Mouse (Mus musculus) bone marrow macrophage, adult 2 months (primary cell): ENCODE results near the gene Hecw1. TPM values are rescaled to one million over a fixed set of nuclear protein-coding genes. Genes with fewer than 3 reads are reported as not detected.

Source experiments
- H3K27ac ChIP-seq: 2 replicates; pipeline ENCODE4 v1.5.1; 2012; ENCODE audit warnings: low read depth, low read length; ENCODE audit not compliant: insufficient read depth
- H3K4me1 ChIP-seq: 2 replicates; pipeline ENCODE4 v1.6.1; 2012; ENCODE audit warnings: low read length; ENCODE audit not compliant: control insufficient read depth, insufficient read depth
- H3K4me3 ChIP-seq: 2 replicates; pipeline ENCODE4 v1.5.1; 2012; ENCODE audit warnings: mild to moderate bottlenecking, low read length, moderate library complexity; ENCODE audit not compliant: insufficient read depth
- CTCF ChIP-seq: IDR thresholded peaks from 2 replicates; pipeline ENCODE4 v1.5.1; 2012; ENCODE audit warnings: low read depth, mild to moderate bottlenecking, low read length, moderate library complexity
- POLR2A ChIP-seq: IDR thresholded peaks from 2 replicates; pipeline ENCODE4 v1.6.1; 2012; ENCODE audit warnings: mild to moderate bottlenecking, low read depth, low read length, borderline replicate concordance
- polyA plus RNA-seq: library from polyadenylated mRNA; stranded (reverse); fragments of >200 nt; gene quantifications from 2 replicates; pipeline ENCODE4 v1.2.4, GENCODE M21; 2012; ENCODE audit not compliant: missing spikeins, insufficient read depth, insufficient read length

The Hecw1 gene
- polyA plus RNA-seq, 1 experiment, result not detected

GRCm38 (mm10) chr13:14500251-14500650 is 22.8 kb downstream of the Hecw1 start:
- Histone ChIP-seq H3K4me3 (no peak overlapping the region), H3K27ac (no peak overlapping the region), H3K4me1 (no peaks in the 10 kb centered on the region)
- TF ChIP-seq CTCF (no peak), POLR2A (no peak)

GRCm38 (mm10) chr13:14498780-14499179 is 24.2 kb downstream of the Hecw1 start:
- no peak overlapping the region for H3K4me3 ChIP-seq
- H3K27ac ChIP-seq, result no peak overlapping the region
- no peaks in the 10 kb centered on the region for H3K4me1 ChIP-seq
- TF ChIP-seq POLR2A (no peak), CTCF (no peak)

- Histone ChIP-seq H3K4me3 (no peak overlapping the region), H3K4me1 (no peaks in the 10 kb centered on the region), H3K27ac (no peak overlapping the region)
- TF ChIP-seq CTCF, result no peak
These were observed 26.1 kb downstream of the Hecw1 start for GRCm38 (mm10) chr13:14496954-14497353.

- TF ChIP-seq POLR2A (no peak), CTCF (no peak)
- H3K4me3 ChIP-seq, result no peak overlapping the region
- H3K27ac ChIP-seq, result no peak overlapping the region
- no peaks in the 10 kb centered on the region for H3K4me1 ChIP-seq
These were observed 35.2 kb downstream of the Hecw1 start for GRCm38 (mm10) chr13:14487812-14488211.

- no peaks in the 10 kb centered on the region for H3K4me1 ChIP-seq
- H3K27ac ChIP-seq, result no peak overlapping the region
- no peak overlapping the region for H3K4me3 ChIP-seq
- TF ChIP-seq CTCF, result no peak
- no peak for TF ChIP-seq POLR2A
These were observed 51.9 kb downstream of the Hecw1 start for GRCm38 (mm10) chr13:14471121-14471520.

GRCm38 (mm10) chr13:14467517-14467916 is 55.5 kb downstream of the Hecw1 start:
- Histone ChIP-seq H3K27ac (no peak overlapping the region), H3K4me1 (no peaks in the 10 kb centered on the region), H3K4me3 (no peak overlapping the region)
- TF ChIP-seq CTCF (no peak), POLR2A (no peak)

- Histone ChIP-seq H3K4me1 (no peaks in the 10 kb centered on the region), H3K27ac (no peak overlapping the region), H3K4me3 (no peak overlapping the region)
- TF ChIP-seq CTCF (no peak), POLR2A (no peak)
These were observed 62.0 kb downstream of the Hecw1 start for GRCm38 (mm10) chr13:14461036-14461435.

GRCm38 (mm10) chr13:14457043-14457442 is 66.0 kb downstream of the Hecw1 start:
- Histone ChIP-seq H3K4me1 (no peaks in the 10 kb centered on the region), H3K27ac (no peak overlapping the region), H3K4me3 (no peak overlapping the region)
- TF ChIP-seq POLR2A, result no peak
- TF ChIP-seq CTCF, result no peak

- TF ChIP-seq CTCF, result no peak
- Histone ChIP-seq H3K27ac (no peak overlapping the region), H3K4me1 (no peaks in the 10 kb centered on the region), H3K4me3 (no peak overlapping the region)
These were observed 83.5 kb downstream of the Hecw1 start for GRCm38 (mm10) chr13:14439540-14439939.

GRCm38 (mm10) chr13:14428845-14429553 is 94.0 kb downstream of the Hecw1 start:
- H3K4me1 ChIP-seq, result no peaks in the 10 kb centered on the region
- TF ChIP-seq POLR2A, result no peak
- TF ChIP-seq CTCF, result no peak

GRCm38 (mm10) chr13:14424836-14425235 is 98.2 kb downstream of the Hecw1 start:
- no peak overlapping the region for H3K27ac ChIP-seq
- no peak overlapping the region for H3K4me3 ChIP-seq
- H3K4me1 ChIP-seq, result no peaks in the 10 kb centered on the region
- TF ChIP-seq POLR2A (no peak), CTCF (no peak)

More at GRCm38 (mm10) chr13:14428845-14429553, 94.0 kb downstream of the Hecw1 start:
- Histone ChIP-seq H3K4me3 (no peak overlapping the region), H3K27ac (no peak overlapping the region)
